Mouse (Mus musculus): Measurements from ENCODE around the gene Lgals8.
"Not testable (repeated sequence)": the region's sequence is repeated elsewhere in the genome, so short reads cannot be mapped to it uniquely, and the experiment has no call there.

- not testable (repeated sequence) for TF ChIP-seq CTCF, EP300 (IDR thresholded peaks at IDR 0.05)
Observed at GRCm38 (mm10) chr13:12464159-12464558, 585 bp downstream of the Lgals8 start.

Data from lung, postnatal 0 days (tissue).